Comparison of ENCODE assay signal across 8 mouse cellular contexts in genomic region chr1:190045797-190046196, GRCm38 (mm10).
A peak's percentile ranks its signal among the peaks of the same experiment; 100 is the strongest.
DNase-seq lines count a peak whose midpoint lies in the region; ATAC-seq and TF ChIP-seq lines count a peak whose summit lies in the region.

No protein-coding gene starts in this region.

- no peaks in the 10 kb centered on the region for H3K36me3 ChIP-seq in lung, embryonic 14.5 days (ENCODE audit: insufficient read depth)
- H3K36me3 ChIP-seq in neural tube, embryonic 14.5 days (ENCODE audit: control insufficient read depth, insufficient read depth, low read length): no peaks in the 10 kb centered on the region

- 10% methylated on average over 1 of the region's 1 CpGs for WGBS in lung, embryonic 14.5 days
- 29% methylated on average over 1 of the region's 1 CpGs for WGBS in neural tube, embryonic 14.5 days

- peak; percentile 81 for TF ChIP-seq CTCF in lung, embryonic 14.5 days (IDR thresholded peaks at IDR 0.05; ENCODE audit: low read depth)

- DNase-seq in lung, embryonic 14.5 days: peak; percentile 83
- no peak for DNase-seq in lung, postnatal 36 days
- peak; percentile 8 for DNase-seq in cerebellum, adult 9-11 months
- DNase-seq in frontal cortex, postnatal 36 days (ENCODE audit: low spot score in 2 of 2): peak; percentile 24 to 25
- DNase-seq in layer of hippocampus, postnatal 14 days (ENCODE audit: low spot score in 2 of 2): peak; percentile 43 to 49

- H3K9ac ChIP-seq in lung, embryonic 14.5 days: no peak overlapping the region
- H3K9ac ChIP-seq in neural tube, embryonic 14.5 days (replicated peaks; ENCODE audit: low read depth, low read length): no peak overlapping the region

- H3K27ac ChIP-seq in lung, embryonic 14.5 days (ENCODE audit: low read depth): no peak overlapping the region
- no peak overlapping the region for H3K27ac ChIP-seq in neural tube, embryonic 14.5 days (ENCODE audit: low read depth, low read length)

- H3K4me1 ChIP-seq in lung, embryonic 14.5 days (ENCODE audit: insufficient read depth): no peaks in the 10 kb centered on the region
- H3K4me1 ChIP-seq in neural tube, embryonic 14.5 days (ENCODE audit: control insufficient read depth, insufficient read depth, low read length): no peaks in the 10 kb centered on the region

- no peaks in the 10 kb centered on the region for H3K27me3 ChIP-seq in lung, embryonic 14.5 days (ENCODE audit: insufficient read depth, low read length)
- no peaks in the 10 kb centered on the region for H3K27me3 ChIP-seq in neural tube, embryonic 14.5 days (ENCODE audit: control insufficient read depth, insufficient read depth, low read length)

- ATAC-seq in lung, embryonic 14.5 days (ENCODE audit: insufficient read depth): no peak
- peak; percentile 65; the same call in 1 of the 2 replicates for ATAC-seq in neural tube, embryonic 14.5 days (ENCODE audit: low read depth)
- no peak for ATAC-seq in inflammation-experienced regulatory T-cells, adult 6 months
- no peak for ATAC-seq in granulocyte monocyte progenitor cell, adult 5-6 weeks (replicated peaks; ENCODE audit: poor library complexity, severe bottlenecking)

- peaks cover 5% of the 10 kb centered on the region; the same call in 1 of the 2 replicates for H3K9me3 ChIP-seq in lung, embryonic 14.5 days (ENCODE audit: low read depth, low read length)
- H3K9me3 ChIP-seq in neural tube, embryonic 14.5 days (ENCODE audit: control insufficient read depth, low read length): no peaks in the 10 kb centered on the region

- H3K4me2 ChIP-seq in lung, embryonic 14.5 days: no peak overlapping the region
- no peak overlapping the region for H3K4me2 ChIP-seq in neural tube, embryonic 14.5 days (ENCODE audit: low read depth, low read length)

- no peak overlapping the region for H3K4me3 ChIP-seq in lung, embryonic 14.5 days (ENCODE audit: low read depth, low read length)
- H3K4me3 ChIP-seq in neural tube, embryonic 14.5 days (ENCODE audit: low read depth, low read length): no peak overlapping the region
